Mouse (Mus musculus) embryo, embryonic 10 days (tissue): ENCODE results near the gene Ckap4.
A peak's percentile ranks its signal among the peaks of the same experiment; 100 is the strongest.
"Not testable (repeated sequence)": the region's sequence is repeated elsewhere in the genome, so short reads cannot be mapped to it uniquely, and the experiment has no call there.

Experiments
- DNase-seq: peaks from one replicate; pipeline ENCODE4 v3.0.0-alpha.2; 2015; ENCODE audit warnings: low spot score

The Ckap4 gene

GRCm38 (mm10) chr10:84498867-84499266, 35.0 kb downstream of the Ckap4 start:
- no peak for DNase-seq

- no peak for DNase-seq
Observed at GRCm38 (mm10) chr10:84496805-84497204, 37.1 kb downstream of the Ckap4 start.

- DNase-seq = no peak
Observed at GRCm38 (mm10) chr10:84494432-84494831, 39.4 kb downstream of the Ckap4 start.

GRCm38 (mm10) chr10:84490115-84490514, 43.7 kb downstream of the Ckap4 start:
- DNase-seq = no peak

- DNase-seq = peak; percentile 58
Observed at GRCm38 (mm10) chr10:84488315-84488714, 45.5 kb downstream of the Ckap4 start.

GRCm38 (mm10) chr10:84484661-84485060, 49.2 kb downstream of the Ckap4 start:
- DNase-seq = no peak

- no peak for DNase-seq
Observed at GRCm38 (mm10) chr10:84483553-84483952, 50.3 kb downstream of the Ckap4 start.

GRCm38 (mm10) chr10:84483069-84483468, 50.8 kb downstream of the Ckap4 start:
- no peak for DNase-seq

GRCm38 (mm10) chr10:84482418-84482817, 51.4 kb downstream of the Ckap4 start:
- DNase-seq = not testable (repeated sequence)

- DNase-seq = no peak
Observed at GRCm38 (mm10) chr10:84481327-84481671, 52.6 kb downstream of the Ckap4 start.

GRCm38 (mm10) chr10:84480667-84481326, 53.1 kb downstream of the Ckap4 start:
- no peak for DNase-seq

GRCm38 (mm10) chr10:84480146-84480545, 53.7 kb downstream of the Ckap4 start:
- DNase-seq = no peak

GRCm38 (mm10) chr10:84477613-84478076, 56.2 kb downstream of the Ckap4 start:
- DNase-seq = peak; percentile 99

GRCm38 (mm10) chr10:84477045-84477612, 56.7 kb downstream of the Ckap4 start:
- no peak for DNase-seq
